Mouse (Mus musculus) embryonic stem cell, embryonic (primary cell): ENCODE results near the gene Teddm1b.
"Not testable (repeated sequence)": the region's sequence is repeated elsewhere in the genome, so short reads cannot be mapped to it uniquely, and the experiment has no call there.

Experiments
- CTCF ChIA-PET, 4 experiments: fragments of 300-600 bp in 2 of 4; fragments of 350-600 bp in 2 of 4; sonication (Branson Sonifier 250); formaldehyde crosslinking; loops; one replicate each; lab custom pipeline; 2022; ENCODE audit warnings: inconsistent platforms in 2 of 4; lab: Charles Lee
- POLR2A ChIA-PET, 4 experiments: fragments of 300-600 bp in 2 of 4; fragments of 350-600 bp in 2 of 4; sonication (Branson Sonifier 250); formaldehyde crosslinking; loops; one replicate each; lab custom pipeline; 2022; ENCODE audit warnings: antibody characterized with exemption in 4 of 4, inconsistent platforms in 1 of 4; lab: Charles Lee

Gene Teddm1b

GRCm38 (mm10) chr1:153874045-153874444 is at the start of gene Teddm1b:
Teddm1b (plus strand) TSS chr1:153874345.
- ChIA-PET POLR2A (interaction anchor here in 1 of 4 experiments (0.6 kb wide), 1 partner anchor 207 kb away, joined by 5 read pairs; no protein-coding TSS in a partner anchor), CTCF (no interaction called here)

- CTCF ChIA-PET = interaction anchor here in 1 of 4 experiments (0.7 kb wide), 1 partner anchor 382 kb away, joined by 7 read pairs; no protein-coding TSS in a partner anchor
- POLR2A ChIA-PET = interaction anchor here in 1 of 4 experiments (0.7 kb wide), 1 partner anchor 12 kb away, joined by 3 read pairs; no protein-coding TSS in a partner anchor
Observed at GRCm38 (mm10) chr1:153830746-153831145, 43.4 kb upstream of the Teddm1b start.

- POLR2A ChIA-PET = no interaction called here
Observed at GRCm38 (mm10) chr1:153836036-153836435, 38.1 kb upstream of the Teddm1b start.

GRCm38 (mm10) chr1:153842121-153842740 is 31.9 kb upstream of the Teddm1b start:
- POLR2A ChIA-PET = no interaction called here
- CTCF ChIA-PET = no interaction called here

More at GRCm38 (mm10) chr1:153836036-153836435, 38.1 kb upstream of the Teddm1b start:
- CTCF ChIA-PET = no interaction called here

GRCm38 (mm10) chr1:153844042-153844441 is 30.1 kb upstream of the Teddm1b start, which contains the start of gene Rgsl1:
Rgsl1 (minus strand) TSS chr1:153844142.
- ChIA-PET POLR2A (no interaction called here), CTCF (no interaction called here)

- CTCF ChIA-PET = interaction anchor here in 2 of 4 experiments (0.6 to 0.7 kb wide), 4 partner anchors 12 to 737 kb away, joined by 3 to 4 read pairs (median 4); partner anchors contain the start of gene Rnasel (in 1 of the 2)
- POLR2A ChIA-PET = interaction anchor here in 3 of 4 experiments (0.6 to 0.7 kb wide), 3 partner anchors 91 to 450 kb away, joined by 3 to 4 read pairs (median 3); partner anchors contain the start of gene Dhx9 (in 1 of the 3)
Observed at GRCm38 (mm10) chr1:153846420-153846819, 27.7 kb upstream of the Teddm1b start.

GRCm38 (mm10) chr1:153846867-153847266 is 27.3 kb upstream of the Teddm1b start:
- POLR2A ChIA-PET = interaction anchor here in 1 of 4 experiments (0.7 kb wide), 1 partner anchor 314 kb away, joined by 4 read pairs; no protein-coding TSS in a partner anchor
- CTCF ChIA-PET = interaction anchor here in 2 of 4 experiments (0.6 to 1.2 kb wide), 2 partner anchors 98 to 737 kb away, joined by 3 to 6 read pairs; partner anchors contain the start of gene Rnasel (in 1 of the 2)

GRCm38 (mm10) chr1:153852696-153853095 is 21.4 kb upstream of the Teddm1b start:
- POLR2A ChIA-PET = not testable (repeated sequence)
- CTCF ChIA-PET = interaction anchor here in 1 of 4 experiments (0.6 kb wide), 1 partner anchor 114 kb away, joined by 16 read pairs; no protein-coding TSS in a partner anchor

- POLR2A ChIA-PET = no interaction called here
- CTCF ChIA-PET = no interaction called here
Observed at GRCm38 (mm10) chr1:153855946-153856345, 18.2 kb upstream of the Teddm1b start.

GRCm38 (mm10) chr1:153880391-153880790 is 6.2 kb downstream of the Teddm1b start:
- POLR2A ChIA-PET, CTCF ChIA-PET: not testable (repeated sequence)

- POLR2A ChIA-PET = interaction anchor here (0.6 to 5.5 kb wide), 6 partner anchors 10 to 191 kb away, joined by 3 to 22 read pairs (median 6); partner anchors contain the start of genes Glul (in 3 of the 4) and Teddm2 (in 3 of the 4)
- CTCF ChIA-PET = interaction anchor here in 2 of 4 experiments (0.9 to 1.4 kb wide), 2 partner anchors 137 to 233 kb away, joined by 3 read pairs; partner anchors contain the start of gene Rnasel (in 1 of the 2)
Observed at GRCm38 (mm10) chr1:153886024-153886633, 12.0 kb downstream of the Teddm1b start.

GRCm38 (mm10) chr1:153890121-153890520 is 16.0 kb downstream of the Teddm1b start:
- POLR2A ChIA-PET = no interaction called here
- CTCF ChIA-PET = no interaction called here

- POLR2A ChIA-PET = interaction anchor here in 1 of 4 experiments (0.9 kb wide), 1 partner anchor 10 kb away, joined by 3 read pairs; no protein-coding TSS in a partner anchor
- CTCF ChIA-PET = interaction anchor here in 1 of 4 experiments (0.5 kb wide), 1 partner anchor 273 kb away, joined by 3 read pairs; no protein-coding TSS in a partner anchor
Observed at GRCm38 (mm10) chr1:153891442-153891841, 17.3 kb downstream of the Teddm1b start, which contains the start of gene Teddm1a. Teddm1a (plus strand) TSS chr1:153891742.

- POLR2A ChIA-PET = interaction anchor here in 1 of 4 experiments (0.6 kb wide), 1 partner anchor 29 kb away, joined by 3 read pairs; no protein-coding TSS in a partner anchor
- CTCF ChIA-PET = interaction anchor here in 2 of 4 experiments (4.2 to 4.3 kb wide), 2 partner anchors 224 to 225 kb away, joined by 35 to 36 read pairs; no protein-coding TSS in a partner anchor
Observed at GRCm38 (mm10) chr1:153893746-153894145, 19.6 kb downstream of the Teddm1b start.

- ChIA-PET CTCF (interaction anchor here in 2 of 4 experiments (0.6 to 4.3 kb wide), 5 partner anchors 223 to 286 kb away, joined by 3 to 36 read pairs (median 4); no protein-coding TSS in a partner anchor), POLR2A (interaction anchor here in 1 of 4 experiments (0.6 to 2.7 kb wide), 2 partner anchors 28 to 224 kb away, joined by 3 to 7 read pairs; no protein-coding TSS in a partner anchor)
Observed at GRCm38 (mm10) chr1:153894201-153894893, 20.2 kb downstream of the Teddm1b start.

GRCm38 (mm10) chr1:153894979-153895378 is 20.8 kb downstream of the Teddm1b start:
- POLR2A ChIA-PET = interaction anchor here in 2 of 4 experiments (0.8 to 2.7 kb wide), 3 partner anchors 17 to 224 kb away, joined by 3 to 7 read pairs (median 5); no protein-coding TSS in a partner anchor
- CTCF ChIA-PET = interaction anchor here in 3 of 4 experiments (0.6 to 4.3 kb wide), 10 partner anchors 138 to 1112 kb away, joined by 3 to 36 read pairs (median 4); no protein-coding TSS in a partner anchor

- POLR2A ChIA-PET = interaction anchor here in 3 of 4 experiments (0.6 to 2.7 kb wide), 9 partner anchors 9 to 1159 kb away, joined by 3 to 7 read pairs (median 3); no protein-coding TSS in a partner anchor
- CTCF ChIA-PET = interaction anchor here in 3 of 4 experiments (0.7 to 4.3 kb wide), 4 partner anchors 181 to 221 kb away, joined by 3 to 36 read pairs (median 19); no protein-coding TSS in a partner anchor
Observed at GRCm38 (mm10) chr1:153897196-153897595, 23.1 kb downstream of the Teddm1b start.
